Mouse (Mus musculus) cerebellum, adult 11-12 months (tissue): Measurements from ENCODE around the gene Cfap77.

Experiments used
- DNase-seq: peaks from one replicate; pipeline ENCODE4 v3.0.0; 2022

Gene Cfap77

GRCm38 (mm10) chr2:28994014-28994413 is 60.9 kb downstream of the Cfap77 start:
- no peak for DNase-seq

DNA sequence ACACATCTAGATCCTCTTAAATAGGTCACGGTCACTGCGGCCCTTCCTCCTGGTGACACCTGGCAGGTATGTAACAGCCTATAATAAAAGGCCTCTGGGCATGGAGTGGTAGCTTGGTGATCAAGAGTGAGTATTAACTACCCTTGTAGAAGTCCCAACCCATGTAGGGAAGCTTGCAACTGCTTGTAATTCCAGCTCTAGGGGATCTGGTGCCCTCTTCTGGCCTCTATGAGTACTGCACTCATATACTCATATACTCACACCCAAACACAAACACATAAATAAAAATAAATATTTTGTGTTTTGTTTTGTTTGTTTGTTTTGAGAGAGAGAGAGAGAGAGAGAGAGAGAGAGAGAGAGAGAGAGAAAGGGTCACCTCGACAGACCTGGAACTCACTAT is 66.1 kb downstream of the Cfap77 start:
- no peak for DNase-seq

- DNase-seq: no peak
These were observed 74.6 kb downstream of the Cfap77 start for GRCm38 (mm10) chr2:28980080-28980910.

DNA sequence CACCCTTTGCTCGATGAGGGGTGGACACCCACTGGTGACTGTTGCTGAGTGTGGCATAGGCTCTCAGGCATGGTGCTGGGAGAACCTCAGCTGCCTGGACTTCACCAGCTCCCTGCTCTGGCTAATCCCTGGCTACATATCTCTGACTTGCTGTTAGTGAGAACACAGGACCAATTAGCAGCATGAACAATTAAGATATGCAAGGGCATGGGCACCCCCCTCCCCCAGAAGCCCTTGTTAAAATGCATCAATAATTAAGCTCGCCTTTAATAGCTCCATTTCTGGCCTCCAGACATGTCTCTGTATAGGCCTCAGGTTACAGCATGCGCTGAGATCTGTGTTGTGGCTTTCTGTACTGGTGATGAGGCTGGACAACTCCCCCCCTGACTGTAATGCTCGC is 76.4 kb downstream of the Cfap77 start:
- no peak for DNase-seq

DNA sequence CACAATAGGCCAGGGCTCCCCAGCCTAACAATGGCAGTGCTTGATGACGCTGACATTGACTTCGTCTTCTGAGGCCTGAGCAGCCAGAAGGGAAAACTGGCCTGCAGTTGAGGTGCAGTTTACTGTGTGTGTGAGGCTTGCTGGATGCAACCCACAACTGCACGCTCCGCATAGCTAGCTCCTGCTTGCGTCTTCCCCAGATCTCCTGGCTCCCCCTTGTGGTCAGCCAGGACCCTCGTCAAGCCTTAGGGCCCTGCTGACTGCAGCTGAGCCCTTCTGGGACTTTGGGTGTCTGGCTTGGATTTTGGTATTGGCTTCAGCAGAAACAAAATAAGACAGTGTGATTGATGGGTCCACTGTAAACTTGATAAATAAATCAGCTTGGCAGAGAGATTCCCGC is 78.2 kb downstream of the Cfap77 start:
- peak; percentile 50 for DNase-seq

DNA sequence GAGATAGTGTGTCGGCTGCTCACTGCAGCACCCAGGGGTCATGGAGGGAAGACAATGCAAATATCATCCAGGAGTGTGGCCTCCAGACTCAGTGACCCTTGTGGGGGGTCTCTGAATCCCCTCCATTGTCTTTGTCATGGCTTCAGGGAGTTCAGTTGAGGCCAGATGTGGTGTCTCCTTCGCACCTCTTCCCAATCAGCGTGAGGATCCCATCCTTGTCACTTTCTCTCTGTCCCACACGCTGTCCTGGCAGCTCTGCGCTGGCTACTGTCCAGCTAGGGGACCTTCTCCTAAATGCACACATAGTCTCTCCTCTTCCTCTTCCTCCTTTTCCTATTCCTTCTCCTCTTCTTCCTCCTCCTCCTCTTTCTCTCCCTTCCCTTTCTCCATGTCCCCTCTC is 79.3 kb downstream of the Cfap77 start:
- DNase-seq: no peak

DNA sequence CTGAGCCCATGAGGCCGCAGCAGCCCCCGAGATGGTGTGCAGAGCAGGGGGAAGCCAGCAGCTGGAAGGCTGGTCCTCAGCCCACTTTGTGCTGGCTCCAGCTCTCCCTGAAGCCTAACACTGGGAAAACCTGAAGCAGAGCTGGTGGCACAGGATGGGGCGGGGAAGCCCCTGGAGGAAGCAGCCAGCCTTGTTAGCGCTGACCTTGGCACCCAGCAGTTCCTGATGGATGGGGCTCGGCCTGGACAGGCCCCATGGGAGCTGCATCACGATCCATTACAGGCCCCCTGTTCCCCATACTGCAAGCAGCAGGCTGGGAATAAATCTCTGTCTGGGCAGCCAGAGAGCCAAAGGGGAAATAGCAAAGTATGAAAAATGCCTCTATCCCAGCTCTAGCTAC is 80.3 kb downstream of the Cfap77 start:
- no peak for DNase-seq

GRCm38 (mm10) chr2:28973832-28974450 is 80.9 kb downstream of the Cfap77 start:
- DNase-seq: peak; percentile 49

- DNase-seq: no peak
These were observed 84.4 kb downstream of the Cfap77 start for GRCm38 (mm10) chr2:28970424-28970823.

DNA sequence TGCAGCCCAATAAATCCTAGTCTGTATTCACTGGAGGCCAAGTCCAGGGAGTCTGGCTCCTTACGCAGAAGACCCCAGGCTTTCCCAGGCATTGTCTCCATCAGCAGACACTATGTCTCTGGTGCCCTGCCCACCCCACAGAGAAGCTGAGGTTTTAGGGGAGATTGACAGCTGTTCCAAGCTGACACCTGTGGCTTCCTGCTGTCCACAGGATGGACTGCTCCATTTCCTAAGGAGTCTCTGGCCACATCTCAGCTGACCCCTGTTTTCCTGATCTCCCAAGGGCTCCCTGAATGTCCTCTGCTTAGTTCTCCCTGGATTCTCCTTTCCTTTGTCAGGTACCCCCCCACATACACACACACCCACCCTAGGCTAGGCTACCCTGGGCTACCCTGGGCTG is 86.6 kb downstream of the Cfap77 start:
- DNase-seq: no peak

- no peak for DNase-seq
These were observed 88.6 kb downstream of the Cfap77 start for GRCm38 (mm10) chr2:28966151-28966795.

DNA sequence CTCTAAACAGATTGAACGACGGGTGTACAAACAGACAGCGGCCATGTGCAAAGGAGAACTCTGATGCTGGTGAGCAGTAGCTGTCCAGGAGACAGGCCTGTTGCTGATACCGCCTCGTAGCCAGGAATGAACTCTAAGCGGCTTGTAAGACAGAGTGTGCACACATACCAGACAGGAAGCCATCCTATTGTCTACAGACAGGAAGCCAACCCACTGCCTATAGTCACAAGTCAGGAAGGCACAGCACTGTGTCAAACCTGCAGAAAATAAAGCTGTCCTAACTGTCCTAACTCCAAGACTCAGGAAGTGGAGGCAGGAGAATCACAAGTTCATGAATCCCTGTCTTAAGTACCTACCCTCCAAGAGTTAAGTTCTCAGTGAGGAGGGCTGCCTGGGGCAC is 91.3 kb downstream of the Cfap77 start:
- DNase-seq: no peak

GRCm38 (mm10) chr2:28961636-28962035 is 93.2 kb downstream of the Cfap77 start:
- no peak for DNase-seq

- no peak for DNase-seq
These were observed 93.8 kb downstream of the Cfap77 start for GRCm38 (mm10) chr2:28961024-28961585.

- no peak for DNase-seq
These were observed 98.0 kb downstream of the Cfap77 start for GRCm38 (mm10) chr2:28956874-28957273.

GRCm38 (mm10) chr2:28954595-28954994 is 100.3 kb downstream of the Cfap77 start:
- DNase-seq: no peak

- no peak for DNase-seq
These were observed 101.9 kb downstream of the Cfap77 start for GRCm38 (mm10) chr2:28952981-28953380.

- DNase-seq: no peak
These were observed 108.6 kb downstream of the Cfap77 start for GRCm38 (mm10) chr2:28946312-28946711.

DNA sequence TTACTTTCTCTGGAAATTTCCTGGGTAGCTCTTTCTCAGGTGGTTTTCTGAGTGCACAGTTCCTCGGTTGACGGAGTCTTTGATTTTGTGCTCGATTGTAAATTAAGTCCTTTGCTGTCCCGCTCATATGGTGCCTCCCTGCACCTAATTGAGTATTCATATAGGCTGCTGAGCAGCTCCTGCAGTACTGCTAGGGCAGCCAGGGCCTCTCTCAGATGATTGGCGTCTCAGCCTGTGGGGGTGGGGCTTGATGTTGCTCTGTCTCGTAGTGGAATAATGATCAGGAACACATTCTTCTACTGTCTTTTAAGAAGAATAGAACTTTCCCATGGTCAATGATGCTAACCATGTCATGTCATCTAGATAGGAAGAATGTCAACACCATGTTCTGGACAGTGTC is 109.5 kb downstream of the Cfap77 start:
- DNase-seq: no peak

- no peak for DNase-seq
These were observed 111.0 kb downstream of the Cfap77 start for GRCm38 (mm10) chr2:28943666-28944516.

DNA sequence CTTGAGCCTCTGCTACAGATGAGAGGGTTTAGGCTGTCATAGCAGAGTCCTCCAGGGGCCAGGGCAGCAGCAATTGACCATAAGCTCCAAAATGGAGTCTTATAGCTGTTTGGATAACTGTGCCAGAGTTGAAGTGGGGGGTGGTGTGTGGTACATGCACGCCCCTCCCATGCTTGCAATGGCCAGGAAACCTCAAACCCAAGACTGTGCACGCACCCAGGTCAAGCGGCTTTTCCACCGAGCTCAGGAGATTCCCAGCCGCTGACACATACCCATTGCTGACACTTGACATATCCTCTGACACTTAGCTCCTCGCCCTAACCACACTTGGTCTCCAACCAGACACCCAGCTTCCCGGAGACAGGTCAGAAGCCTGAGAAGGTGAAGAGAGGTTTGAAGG is 115.9 kb downstream of the Cfap77 start:
- no peak for DNase-seq

DNA sequence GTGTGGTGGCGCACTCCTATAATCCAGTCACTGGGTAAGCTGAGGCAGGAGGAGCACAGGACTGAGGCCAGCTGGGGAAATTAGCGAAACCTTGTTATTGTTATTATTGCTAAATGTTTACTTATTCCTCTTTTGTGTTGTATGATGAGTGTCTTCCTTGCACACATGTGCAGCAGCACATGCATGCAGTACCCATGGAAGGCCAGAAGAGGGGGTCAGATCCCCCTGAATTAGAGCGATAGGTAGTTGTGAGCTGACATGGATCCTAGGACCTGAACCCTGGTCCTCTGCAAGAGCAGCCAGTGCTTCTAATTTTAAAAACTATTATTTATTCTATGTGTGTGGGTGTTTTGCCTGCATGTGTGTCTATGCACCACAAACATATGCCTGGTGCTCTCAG is 124.3 kb downstream of the Cfap77 start:
- no peak for DNase-seq

DNA sequence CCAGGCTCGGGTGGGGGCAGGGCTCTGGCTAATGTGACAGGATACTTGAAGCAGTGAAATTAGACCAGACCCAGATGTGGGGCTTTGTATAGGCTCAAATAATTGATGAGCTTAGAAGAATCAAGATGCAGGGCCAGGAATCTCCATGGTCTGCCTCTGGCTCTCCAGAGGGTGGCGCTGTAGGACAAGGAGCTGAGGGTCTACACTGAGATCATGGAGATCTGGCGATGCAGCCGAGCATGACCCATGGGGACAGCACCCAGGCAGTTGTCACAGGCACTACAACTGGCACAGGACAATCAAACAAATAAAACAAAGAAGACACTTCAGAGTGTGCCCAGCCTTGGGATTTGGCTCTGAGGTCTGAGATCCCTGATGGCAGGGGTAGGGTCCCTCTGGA is 131.0 kb downstream of the Cfap77 start:
- DNase-seq: peak; percentile 53
